Mouse (Mus musculus): ENCODE data around the gene Grik3.

Gene Grik3

DNA sequence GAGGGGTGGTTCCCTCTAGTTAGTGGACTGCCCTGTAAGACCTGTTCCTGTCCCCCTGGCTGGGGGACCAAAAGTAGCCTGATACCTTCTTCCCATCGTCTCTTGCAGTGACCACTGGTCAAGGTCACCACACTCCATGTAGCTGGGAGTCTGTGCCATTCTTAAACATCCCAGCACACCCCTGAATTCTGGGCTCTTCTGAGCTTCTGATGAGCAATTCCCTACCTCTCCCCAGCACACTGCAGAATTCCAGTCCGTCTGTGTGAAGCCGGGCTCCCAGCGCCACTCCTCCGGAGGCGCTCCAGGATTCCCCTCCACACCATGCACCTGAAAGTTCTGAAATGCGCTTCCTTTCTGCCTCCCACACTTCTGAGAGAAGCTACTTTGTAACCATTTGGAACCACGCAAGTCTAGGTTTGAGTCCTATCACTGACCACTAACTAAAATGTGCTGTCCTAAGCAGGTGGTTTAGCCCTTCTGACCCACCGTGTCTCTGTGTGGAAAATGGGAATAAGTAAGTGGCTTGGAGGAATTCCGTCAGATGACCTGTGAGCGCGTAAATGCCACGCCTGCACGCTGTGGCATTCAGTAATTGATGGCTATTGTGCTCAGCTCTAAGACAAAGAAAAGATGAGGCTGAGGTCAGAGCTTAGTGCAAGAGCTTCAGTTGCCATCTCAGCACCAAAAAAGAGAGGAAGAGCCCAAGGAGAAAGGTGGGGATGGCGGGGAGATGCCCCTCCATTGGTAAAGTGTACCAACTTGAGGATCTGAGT is 237.8 kb downstream of the Grik3 start:
- peak; percentile 50 for DNase-seq

GRCm38 (mm10) chr4:125729305-125730220 is 239.1 kb downstream of the Grik3 start:
- DNase-seq, result peak; percentile 64

- peak; percentile 54 for DNase-seq
Measured at GRCm38 (mm10) chr4:125730751-125731150, 240.3 kb downstream of the Grik3 start.

DNA sequence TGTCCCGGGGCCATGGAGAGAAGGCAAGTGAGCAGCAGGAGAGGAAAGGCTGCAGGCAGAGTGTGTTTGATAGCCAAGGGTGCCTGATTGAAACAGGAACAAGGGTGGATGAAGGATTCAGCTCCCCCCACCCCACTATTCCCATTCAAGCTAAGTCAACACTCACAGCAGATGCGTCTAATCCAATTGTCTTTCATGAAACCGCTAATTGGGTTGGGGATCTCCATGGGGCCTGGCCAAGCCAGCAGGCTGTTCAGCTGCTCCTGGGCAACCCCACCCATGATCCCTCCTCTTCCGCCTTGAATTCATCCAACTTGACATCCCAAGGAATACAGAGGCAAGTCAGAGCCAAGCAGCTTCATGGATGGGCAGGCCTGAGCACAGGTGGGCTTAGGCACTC is 246.3 kb downstream of the Grik3 start:
- no peak for DNase-seq

- DNase-seq, result peak; percentile 49
Measured at GRCm38 (mm10) chr4:125738825-125739224, 248.3 kb downstream of the Grik3 start.

DNA sequence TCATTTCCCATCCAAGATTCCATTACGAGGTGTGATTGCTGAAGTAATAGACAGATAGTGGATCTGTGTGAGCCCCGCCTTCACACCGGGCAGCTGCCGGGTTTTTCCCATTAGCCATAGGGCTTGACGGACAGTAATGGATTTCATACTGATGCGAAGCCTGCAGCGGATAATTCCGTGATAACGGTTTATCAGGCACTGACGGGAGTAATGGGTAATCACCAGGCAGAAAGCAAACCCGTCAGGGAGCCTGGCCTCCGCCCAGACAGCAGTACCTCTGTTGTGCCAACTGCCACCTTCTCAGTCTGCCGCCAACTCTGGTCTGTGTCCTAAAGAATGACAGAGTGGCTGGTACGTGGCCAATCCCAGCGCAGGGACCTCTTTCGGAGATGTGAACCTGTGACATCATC is 251.7 kb downstream of the Grik3 start:
- DNase-seq, result peak; percentile 80

GRCm38 (mm10) chr4:125745902-125746301 is 255.4 kb downstream of the Grik3 start:
- DNase-seq, result peak; percentile 83

DNA sequence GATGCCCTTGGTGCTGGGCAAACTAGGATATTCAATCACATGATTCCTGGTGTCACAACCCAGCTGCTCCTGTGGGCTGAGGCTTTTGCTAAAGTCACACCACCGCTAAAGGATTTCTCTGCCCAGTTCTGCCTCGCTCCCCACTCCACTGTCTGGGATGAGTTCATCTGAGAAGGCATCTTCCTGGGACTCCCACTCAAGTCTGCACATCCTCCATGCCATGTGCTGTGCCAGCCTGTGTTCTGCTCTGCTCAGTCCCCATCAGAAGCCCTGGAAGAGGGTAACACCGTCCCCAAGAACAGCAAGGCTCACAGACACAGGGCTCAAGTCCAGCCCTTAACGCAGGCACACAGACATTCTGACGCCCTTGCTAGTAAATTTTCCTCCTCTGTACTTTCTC is 265.9 kb downstream of the Grik3 start:
- peak; percentile 59 for DNase-seq

DNA sequence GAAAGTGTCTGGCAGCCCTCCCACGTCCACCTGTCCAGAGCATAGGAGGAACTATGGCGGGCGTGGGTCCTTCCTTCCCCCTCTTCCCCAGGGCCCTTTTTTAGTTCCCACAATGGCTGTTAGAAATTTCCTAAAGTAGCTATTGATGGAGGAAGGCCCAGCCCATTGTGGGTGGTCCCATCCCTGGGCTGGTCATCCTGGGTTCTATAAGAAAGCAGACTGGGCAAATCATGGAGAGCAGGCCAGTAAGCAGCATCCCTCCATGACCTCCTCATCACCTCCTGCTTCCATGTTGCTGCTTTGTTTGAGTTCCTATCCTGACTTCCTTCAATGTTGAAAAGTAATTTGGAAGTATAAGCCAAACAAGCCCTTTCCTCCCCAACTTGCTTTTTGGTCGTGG is 269.8 kb downstream of the Grik3 start:
- DNase-seq, result peak; percentile 76

- DNase-seq, result peak; percentile 10
Measured at GRCm38 (mm10) chr4:125763056-125763455, 272.6 kb downstream of the Grik3 start.

Data from heart, adult 11 months (tissue).